In genomic region chr1:36090011-36090721, GRCm38 (mm10) we compare ENCODE assay signal across 9 mouse cellular contexts. TPM values are rescaled to one million over a fixed set of nuclear protein-coding genes. Genes with fewer than 3 reads are reported as not detected.
DNase-seq lines count a peak whose midpoint lies in the region; ATAC-seq and TF ChIP-seq lines count a peak whose summit lies in the region.
"Had no signal": no experiment of that assay in that cellular context is flagged by ENCODE, and none has a peak within 500 bp of the region (broad histone marks: within the 10 kb centered on the region; RNA-seq: fewer than 3 reads in every experiment).

No protein-coding gene starts in this region.

- ATAC-seq in stomach, postnatal 0 days (ENCODE audit: low FRiP score, low TSS enrichment) = peak; percentile 39

- H3K4me2 ChIP-seq in stomach, postnatal 0 days (replicated peaks; ENCODE audit: low read depth) = no peak overlapping the region

- no peaks in the 10 kb centered on the region for H3K27me3 ChIP-seq in heart, embryonic 10.5 days (ENCODE audit: insufficient read depth, poor library complexity, severe bottlenecking)
- H3K27me3 ChIP-seq in stomach, postnatal 0 days (ENCODE audit: control insufficient read depth, insufficient read depth, low read length) = no peaks in the 10 kb centered on the region

- H3K4me1 ChIP-seq in heart, embryonic 10.5 days = peaks cover 46% of the 10 kb centered on the region
- peaks cover 21% of the 10 kb centered on the region for H3K4me1 ChIP-seq in stomach, postnatal 0 days (replicated peaks; ENCODE audit: control insufficient read depth, insufficient read depth)

- no peaks in the 10 kb centered on the region for H3K9me3 ChIP-seq in heart, embryonic 10.5 days
- no peaks in the 10 kb centered on the region for H3K9me3 ChIP-seq in stomach, postnatal 0 days (ENCODE audit: control insufficient read depth, low read length)

- 49% methylated on average over 6 of the region's 6 CpGs for WGBS in heart, embryonic 10.5 days
- 35% methylated on average over 6 of the region's 6 CpGs for WGBS in stomach, postnatal 0 days

- H3K36me3 ChIP-seq in heart, embryonic 10.5 days = peaks cover 36% of the 10 kb centered on the region
- no peaks in the 10 kb centered on the region; the same call in none of the 2 replicates for H3K36me3 ChIP-seq in stomach, postnatal 0 days (ENCODE audit: control insufficient read depth, insufficient read depth, low read length)

- TF ChIP-seq CTCF in stomach, postnatal 0 days (IDR thresholded peaks at IDR 0.05; ENCODE audit: low read depth) = no peak

- H3K9ac ChIP-seq in stomach, postnatal 0 days (ENCODE audit: low read length) = no peak overlapping the region

- DNase-seq in heart, embryonic 10.5 days (ENCODE audit: low spot score) = no peak
- DNase-seq in heart, adult 11 months = no peak
- DNase-seq in testis, postnatal 10 days (ENCODE audit: low spot score) = peak; percentile 72
- no peak for DNase-seq in testis, postnatal 14 days (ENCODE audit: low spot score)
- DNase-seq in kidney, postnatal 10 days = peak; percentile 55
- peak; percentile 46 for DNase-seq in stomach, postnatal 0 days (ENCODE audit: low spot score)
- DNase-seq in left cerebral cortex, adult 9 months (ENCODE audit: low spot score in 2 of 2) = no peak
- DNase-seq in embryo, embryonic 9.5 days (ENCODE audit: extremely low spot score) = no peak
- DNase-seq: thymus, postnatal 25 days had no signal

- H3K4me3 ChIP-seq in heart, embryonic 10.5 days = no peak overlapping the region
- H3K4me3 ChIP-seq in stomach, postnatal 0 days (ENCODE audit: low read depth, low read length) = no peak overlapping the region

- H3K27ac ChIP-seq in heart, embryonic 10.5 days = peak overlapping the region; percentile 71
- peak overlapping the region; percentile 86 for H3K27ac ChIP-seq in stomach, postnatal 0 days (replicated peaks)

- TF ChIP-seq EP300 in stomach, postnatal 0 days (optimal IDR thresholded peaks at IDR 0.05) = no peak

RNA-seq across cellular contexts. Expression of gene Hs6st1, which starts 22.0 kb away (rescaled TPM):
- polyA plus RNA-seq in heart, embryonic 10.5 days (2016; fragmentation: Nextera tagmentation; extraction: Ambion mirVana) = 3.5 and 5.7 TPM in 2 replicates
- 5.7 and 6.8 TPM in 2 replicates for polyA plus RNA-seq in stomach, postnatal 0 days (2015; fragmentation: Nextera tagmentation; extraction: Ambion mirVana)

Comparison
In these comparisons a context has a peak if more than half of its experiments do, and no peak if none do; other contexts are left out.
1. DNase-seq: peak in testis, postnatal 10 days (single experiment), kidney, postnatal 10 days (single experiment) and stomach, postnatal 0 days (single experiment); none in heart, embryonic 10.5 days (single experiment), heart, adult 11 months (single experiment), testis, postnatal 14 days (single experiment), left cerebral cortex, adult 9 months (0 of 2) and embryo, embryonic 9.5 days (single experiment).